Mouse (Mus musculus): ENCODE data around the gene 4931422A03Rik. TPM values are rescaled to one million over a fixed set of nuclear protein-coding genes. Genes with fewer than 3 reads are reported as not detected.
"Not testable (repeated sequence)": the region's sequence is repeated elsewhere in the genome, so short reads cannot be mapped to it uniquely, and the experiment has no call there.

4931422A03Rik gene
- 1.9 and 3.7 TPM in 2 replicates for polyA plus RNA-seq (2014; fragmentation: Nextera tagmentation; extraction: Ambion mirVana)

GRCm38 (mm10) chr2:104028139-104028723 lies at the start of gene 4931422A03Rik:
TSS of gene 4931422A03Rik (minus strand) at chr2:104028361.
- Histone ChIP-seq H3K4me3 (ENCODE audit: low read depth, low read length) (peak within 1 kb of the TSS; percentile 99), H3K9me3 (ENCODE audit: control insufficient read depth, low read depth, low read length) (no peaks in the 10 kb centered on the region), H3K27ac (ENCODE audit: low read length) (peak within 1 kb of the TSS; percentile 74; the same call in 1 of the 2 replicates), H3K9ac (replicated peaks; ENCODE audit: low read depth, low read length) (peak within 1 kb of the TSS; percentile 93), H3K4me2 (replicated peaks; ENCODE audit: low read depth, low read length) (peak within 1 kb of the TSS; percentile 85), H3K36me3 (ENCODE audit: control insufficient read depth, insufficient read depth, low read length) (no peaks in the 10 kb centered on the region), H3K27me3 (ENCODE audit: control insufficient read depth, insufficient read depth, low read length) (no peaks in the 10 kb centered on the region), H3K4me1 (ENCODE audit: control insufficient read depth, insufficient read depth, low read length) (peaks cover 14% of the 10 kb centered on the region)
- peak; percentile 61; the same call in 1 of the 2 replicates for ATAC-seq (ENCODE audit: insufficient number of reproducible peaks, insufficient read depth, low FRiP score, low read depth)
- under 1% methylated on average over 31 of the region's 32 CpGs for WGBS

- Histone ChIP-seq H3K4me2 (replicated peaks; ENCODE audit: low read depth, low read length) (peak within 1 kb of the TSS; percentile 44), H3K4me1 (ENCODE audit: control insufficient read depth, insufficient read depth, low read length) (no peaks in the 10 kb centered on the region), H3K27ac (ENCODE audit: low read length) (no peak within 1 kb of the TSS), H3K36me3 (ENCODE audit: control insufficient read depth, insufficient read depth, low read length) (no peaks in the 10 kb centered on the region), H3K9me3 (ENCODE audit: control insufficient read depth, low read depth, low read length) (no peaks in the 10 kb centered on the region), H3K4me3 (ENCODE audit: low read depth, low read length) (peak within 1 kb of the TSS; percentile 31), H3K27me3 (ENCODE audit: control insufficient read depth, insufficient read depth, low read length) (no peaks in the 10 kb centered on the region), H3K9ac (replicated peaks; ENCODE audit: low read depth, low read length) (peak within 1 kb of the TSS; percentile 21; the same call in 1 of the 2 replicates)
- ATAC-seq (ENCODE audit: insufficient number of reproducible peaks, insufficient read depth, low FRiP score, low read depth): peak; percentile 85
- 4% methylated on average over 11 of the region's 13 CpGs for WGBS
Measured at GRCm38 (mm10) chr2:104069704-104070185, 41.6 kb upstream of the 4931422A03Rik start, which contains the start of gene Cd59b. TSS of gene Cd59b (plus strand) at chr2:104069849.

- H3K4me2 ChIP-seq (replicated peaks; ENCODE audit: low read depth, low read length); H3K36me3 ChIP-seq (ENCODE audit: control insufficient read depth, insufficient read depth, low read length); ATAC-seq (ENCODE audit: insufficient number of reproducible peaks, insufficient read depth, low FRiP score, low read depth); H3K27ac ChIP-seq (ENCODE audit: low read length); H3K9me3 ChIP-seq (ENCODE audit: control insufficient read depth, low read depth, low read length); H3K9ac ChIP-seq (replicated peaks; ENCODE audit: low read depth, low read length); H3K27me3 ChIP-seq (ENCODE audit: control insufficient read depth, insufficient read depth, low read length); H3K4me3 ChIP-seq (ENCODE audit: low read depth, low read length); H3K4me1 ChIP-seq (ENCODE audit: control insufficient read depth, insufficient read depth, low read length): not testable (repeated sequence)
- 83% methylated on average over 7 of the region's 7 CpGs for WGBS
Measured at GRCm38 (mm10) chr2:104068450-104068849, 40.3 kb upstream of the 4931422A03Rik start, which contains the start of gene Gm10799. TSS of gene Gm10799 (minus strand) at chr2:104068550.

- 94% methylated on average over 5 of the region's 6 CpGs for WGBS
- H3K9me3 ChIP-seq (ENCODE audit: control insufficient read depth, low read depth, low read length): not testable (repeated sequence)
Measured at GRCm38 (mm10) chr2:104065526-104065925, 37.4 kb upstream of the 4931422A03Rik start, which contains the start of gene Gm10912. TSS of gene Gm10912 (plus strand) at chr2:104065826.

GRCm38 (mm10) chr2:104064152-104064551 lies 36.0 kb upstream of the 4931422A03Rik start:
- H3K36me3 ChIP-seq (ENCODE audit: control insufficient read depth, insufficient read depth, low read length): peaks cover 4% of the 10 kb centered on the region; the same call in 1 of the 2 replicates
- no peaks in the 10 kb centered on the region for H3K27me3 ChIP-seq (ENCODE audit: control insufficient read depth, insufficient read depth, low read length)
- no peak for ATAC-seq (ENCODE audit: insufficient number of reproducible peaks, insufficient read depth, low FRiP score, low read depth)
- H3K4me3 ChIP-seq (ENCODE audit: low read depth, low read length): no peak overlapping the region
- H3K9me3 ChIP-seq (ENCODE audit: control insufficient read depth, low read depth, low read length): no peaks in the 10 kb centered on the region
- no peak overlapping the region for H3K27ac ChIP-seq (ENCODE audit: low read length)
- H3K9ac ChIP-seq (replicated peaks; ENCODE audit: low read depth, low read length): no peak overlapping the region
- 71% methylated on average over 2 of the region's 2 CpGs for whole genome bisulfite sequencing
- H3K4me2 ChIP-seq (replicated peaks; ENCODE audit: low read depth, low read length): no peak overlapping the region
- H3K4me1 ChIP-seq (ENCODE audit: control insufficient read depth, insufficient read depth, low read length): no peaks in the 10 kb centered on the region

More at GRCm38 (mm10) chr2:104065526-104065925, 37.4 kb upstream of the 4931422A03Rik start, which contains the start of gene Gm10912:
- H3K4me3 ChIP-seq (ENCODE audit: low read depth, low read length); H3K27me3 ChIP-seq (ENCODE audit: control insufficient read depth, insufficient read depth, low read length); H3K36me3 ChIP-seq (ENCODE audit: control insufficient read depth, insufficient read depth, low read length); H3K4me1 ChIP-seq (ENCODE audit: control insufficient read depth, insufficient read depth, low read length); H3K27ac ChIP-seq (ENCODE audit: low read length); H3K4me2 ChIP-seq (replicated peaks; ENCODE audit: low read depth, low read length); ATAC-seq (ENCODE audit: insufficient number of reproducible peaks, insufficient read depth, low FRiP score, low read depth); H3K9ac ChIP-seq (replicated peaks; ENCODE audit: low read depth, low read length): not testable (repeated sequence)

GRCm38 (mm10) chr2:104062665-104063064 lies 34.5 kb upstream of the 4931422A03Rik start:
- H3K36me3 ChIP-seq (ENCODE audit: control insufficient read depth, insufficient read depth, low read length): peaks cover 4% of the 10 kb centered on the region; the same call in 1 of the 2 replicates
- no peaks in the 10 kb centered on the region for H3K9me3 ChIP-seq (ENCODE audit: control insufficient read depth, low read depth, low read length)
- no peaks in the 10 kb centered on the region for H3K4me1 ChIP-seq (ENCODE audit: control insufficient read depth, insufficient read depth, low read length)
- H3K4me3 ChIP-seq (ENCODE audit: low read depth, low read length): no peak overlapping the region
- H3K9ac ChIP-seq (replicated peaks; ENCODE audit: low read depth, low read length): no peak overlapping the region
- H3K27me3 ChIP-seq (ENCODE audit: control insufficient read depth, insufficient read depth, low read length): no peaks in the 10 kb centered on the region
- H3K27ac ChIP-seq (ENCODE audit: low read length): no peak overlapping the region
- H3K4me2 ChIP-seq (replicated peaks; ENCODE audit: low read depth, low read length): no peak overlapping the region
- ATAC-seq (ENCODE audit: insufficient number of reproducible peaks, insufficient read depth, low FRiP score, low read depth): no peak

GRCm38 (mm10) chr2:104060996-104061395 lies 32.8 kb upstream of the 4931422A03Rik start:
- Histone ChIP-seq H3K4me1 (ENCODE audit: control insufficient read depth, insufficient read depth, low read length) (no peaks in the 10 kb centered on the region), H3K9me3 (ENCODE audit: control insufficient read depth, low read depth, low read length) (no peaks in the 10 kb centered on the region), H3K27ac (ENCODE audit: low read length) (no peak overlapping the region), H3K36me3 (ENCODE audit: control insufficient read depth, insufficient read depth, low read length) (peaks cover 4% of the 10 kb centered on the region; the same call in 1 of the 2 replicates), H3K9ac (replicated peaks; ENCODE audit: low read depth, low read length) (no peak overlapping the region), H3K4me3 (ENCODE audit: low read depth, low read length) (no peak overlapping the region), H3K4me2 (replicated peaks; ENCODE audit: low read depth, low read length) (no peak overlapping the region), H3K27me3 (ENCODE audit: control insufficient read depth, insufficient read depth, low read length) (no peaks in the 10 kb centered on the region)
- WGBS: 94% methylated on average over 6 of the region's 6 CpGs
- ATAC-seq (ENCODE audit: insufficient number of reproducible peaks, insufficient read depth, low FRiP score, low read depth): no peak

GRCm38 (mm10) chr2:104059786-104060185 lies 31.6 kb upstream of the 4931422A03Rik start:
- no peaks in the 10 kb centered on the region for H3K9me3 ChIP-seq (ENCODE audit: control insufficient read depth, low read depth, low read length)
- H3K27ac ChIP-seq (ENCODE audit: low read length): no peak overlapping the region
- no peaks in the 10 kb centered on the region for H3K27me3 ChIP-seq (ENCODE audit: control insufficient read depth, insufficient read depth, low read length)
- no peak overlapping the region for H3K9ac ChIP-seq (replicated peaks; ENCODE audit: low read depth, low read length)
- no peak overlapping the region for H3K4me3 ChIP-seq (ENCODE audit: low read depth, low read length)
- WGBS: 58% methylated on average over 10 of the region's 10 CpGs
- no peaks in the 10 kb centered on the region for H3K4me1 ChIP-seq (ENCODE audit: control insufficient read depth, insufficient read depth, low read length)
- ATAC-seq (ENCODE audit: insufficient number of reproducible peaks, insufficient read depth, low FRiP score, low read depth): no peak
- H3K4me2 ChIP-seq (replicated peaks; ENCODE audit: low read depth, low read length): no peak overlapping the region
- peaks cover 12% of the 10 kb centered on the region for H3K36me3 ChIP-seq (ENCODE audit: control insufficient read depth, insufficient read depth, low read length)
